Mouse (Mus musculus): ENCODE data around the gene Kat6b.

- TF ChIP-seq CHD1 (IDR thresholded peaks at IDR 0.05; ENCODE audit: low read depth, low read length) (no peak), SMC3 (IDR thresholded peaks at IDR 0.05; ENCODE audit: low read depth, low read length) (no peak), ZNF384 (IDR thresholded peaks at IDR 0.05; ENCODE audit: low read depth, low read length) (no peak)
Observed at GRCm38 (mm10) chr14:21676223-21676622, 195.0 kb downstream of the Kat6b start.

Data from CH12.LX (cell line).